Mouse (Mus musculus): Measurements from ENCODE around the gene Gapdhs.

DNA sequence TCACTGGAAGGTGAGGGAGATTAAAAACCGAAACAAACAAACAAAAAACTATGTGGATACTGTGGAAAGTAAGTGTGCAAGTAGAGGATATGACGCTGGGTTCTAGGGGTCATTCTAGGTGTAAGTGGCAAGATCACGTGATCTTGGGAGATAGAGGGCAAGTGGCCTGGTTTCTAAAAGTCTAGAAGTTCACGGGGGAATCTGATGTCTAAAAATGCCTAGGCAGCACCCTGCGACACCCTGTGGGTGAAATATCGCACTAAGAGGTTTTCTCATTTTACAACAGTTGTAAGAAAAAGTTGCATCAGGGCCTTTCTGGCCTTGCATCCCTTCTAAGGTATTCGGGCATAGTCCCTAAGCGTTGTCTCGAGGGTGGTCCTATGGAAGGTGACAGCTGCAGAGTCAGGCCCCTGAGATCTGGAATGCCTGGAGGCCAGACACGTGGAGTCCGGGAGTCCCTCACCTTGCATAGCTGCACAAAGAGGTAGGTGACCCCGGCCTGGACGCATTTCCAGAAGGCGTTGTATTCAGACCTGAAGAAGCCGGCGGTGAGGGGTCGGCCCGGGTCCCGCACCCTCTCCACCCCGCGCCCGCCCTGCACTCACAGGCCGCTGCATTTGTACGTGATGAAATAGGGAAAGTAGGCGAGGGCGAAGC is 14.6 kb downstream of the Gapdhs start:
- TF ChIP-seq CTCF (IDR thresholded peaks at IDR 0.05; ENCODE audit: control insufficient read depth, insufficient read depth, insufficient replicate concordance, low read depth, low read length): no peak
- no peak for TF ChIP-seq POLR2A (IDR thresholded peaks at IDR 0.05; ENCODE audit: control insufficient read depth, low read depth, low read length)
